Mouse (Mus musculus): Measurements from ENCODE around the gene Chst13.

Chst13 gene

DNA sequence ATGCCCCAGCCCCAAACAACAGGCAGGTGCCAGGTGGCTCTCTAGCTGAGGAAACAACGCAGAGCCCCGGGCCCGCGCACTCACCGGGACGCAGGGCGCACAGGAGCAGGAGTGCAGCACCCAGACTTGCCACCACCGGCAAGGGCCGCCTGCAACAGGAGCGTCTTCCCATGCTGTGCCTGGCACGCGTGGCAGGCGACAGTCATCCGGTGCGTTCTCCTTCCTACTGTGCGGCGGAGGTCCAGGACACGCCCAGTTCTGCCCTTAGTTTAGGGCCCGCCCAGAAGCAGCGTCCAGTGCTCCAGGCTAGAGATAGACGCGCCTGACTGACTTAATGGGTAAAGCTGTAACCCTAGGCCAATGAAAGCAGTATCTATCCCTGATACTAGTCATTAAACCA lies at the start of gene Chst13:
Gene Chst13 (minus strand): TSS at position 195 of the 400 bp plus-strand sequence.
- no peak for DNase-seq (ENCODE audit: low read depth, low spot score)

DNA sequence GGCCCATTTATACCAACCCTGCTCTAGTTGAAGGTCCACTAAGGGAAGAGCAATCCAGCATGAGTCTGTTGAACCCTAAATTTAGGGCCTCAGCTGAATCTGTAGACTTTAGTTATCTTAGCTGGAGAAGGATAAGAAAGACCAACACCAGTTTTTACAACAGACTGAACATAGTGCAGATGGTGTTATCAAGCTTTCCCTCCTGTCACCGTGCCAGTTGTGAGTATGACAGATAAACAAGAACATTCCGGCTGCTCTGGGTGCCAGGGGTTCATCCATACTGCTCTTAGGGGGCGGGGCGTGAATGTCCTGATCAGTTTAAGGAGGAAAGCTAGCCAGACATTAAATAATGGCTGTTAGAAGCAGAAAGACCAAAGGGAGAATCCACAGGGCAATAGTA lies 49.7 kb upstream of the Chst13 start:
- DNase-seq (ENCODE audit: low read depth, low spot score) = no peak

DNA sequence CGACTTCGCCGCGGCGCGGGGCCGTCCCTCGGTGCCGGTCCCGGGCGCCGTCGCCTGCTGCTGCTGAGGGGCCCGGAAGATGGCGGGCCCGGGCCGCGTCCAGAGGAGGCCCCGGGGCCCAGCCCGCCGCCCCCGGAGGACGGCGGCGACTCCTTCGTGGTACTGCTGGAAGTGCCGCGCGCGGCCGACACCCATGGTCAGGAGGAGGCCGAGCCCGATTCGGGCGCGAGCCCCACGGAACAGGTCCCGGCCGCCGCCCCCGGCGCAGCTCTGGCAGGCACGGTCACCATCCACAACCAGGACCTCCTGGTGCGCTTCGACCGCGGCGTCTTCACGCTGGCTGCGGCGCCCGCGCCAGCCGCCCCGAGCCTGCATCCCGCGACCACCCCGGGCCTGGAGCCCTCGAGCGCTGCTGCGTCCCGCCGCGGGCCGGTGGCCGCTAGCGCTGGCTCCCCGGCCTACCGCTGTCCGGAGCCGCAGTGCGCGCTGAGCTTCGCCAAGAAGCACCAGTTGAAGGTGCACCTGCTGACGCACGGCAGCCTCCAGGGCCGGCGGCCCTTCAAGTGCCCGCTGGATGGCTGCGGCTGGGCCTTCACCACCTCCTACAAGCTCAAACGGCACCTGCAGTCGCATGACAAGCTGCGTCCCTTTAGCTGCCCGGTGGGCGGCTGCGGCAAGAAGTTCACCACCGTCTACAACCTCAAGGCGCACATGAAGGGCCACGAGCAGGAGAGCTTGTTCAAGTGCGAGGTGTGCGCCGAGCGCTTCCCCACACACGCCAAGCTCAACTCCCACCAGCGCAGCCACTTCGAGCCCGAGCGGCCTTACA lies 45.0 kb upstream of the Chst13 start:
- DNase-seq (ENCODE audit: low read depth, low spot score) = no peak

DNA sequence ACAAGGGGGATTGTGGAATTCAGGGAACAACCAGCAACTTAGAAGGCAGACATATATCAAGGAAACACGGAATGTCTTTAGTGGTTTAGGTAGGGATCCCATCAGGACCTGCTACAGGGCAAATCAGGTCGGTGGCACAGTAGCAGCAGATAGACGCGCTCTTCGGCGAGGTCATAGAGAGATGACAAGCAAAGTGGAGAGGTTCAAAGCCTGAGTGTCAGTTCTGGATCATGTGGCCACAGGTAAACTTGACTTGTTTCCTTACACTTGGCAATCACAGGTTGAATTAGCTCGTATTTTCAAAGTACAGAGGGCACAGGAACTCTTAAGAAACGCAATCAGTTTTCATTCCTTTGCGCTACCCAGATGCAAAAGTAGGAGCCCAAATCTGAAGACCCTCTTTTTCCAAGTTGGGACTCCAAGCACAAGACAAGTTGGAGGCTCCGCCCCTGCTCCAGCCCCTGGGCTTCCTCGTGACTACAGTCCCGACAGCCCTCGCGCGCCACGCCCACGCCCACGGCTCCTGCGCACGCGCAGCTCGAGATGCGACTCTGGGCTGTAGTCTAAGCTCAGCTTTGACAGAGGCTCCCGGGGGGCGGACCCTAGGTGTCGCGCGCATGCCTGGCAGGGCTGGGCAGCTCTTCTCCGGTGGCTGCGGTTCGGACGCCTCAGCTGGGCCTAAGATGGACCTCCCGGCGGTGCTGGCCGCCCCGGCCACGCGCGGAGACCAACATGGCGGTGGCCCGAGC lies 44.2 kb upstream of the Chst13 start, which contains the start of gene Zxdc:
Gene Zxdc (plus strand): TSS at position 517 of the 749 bp plus-strand sequence.
- DNase-seq (ENCODE audit: low read depth, low spot score) = peak; percentile 89

GRCm38 (mm10) chr6:90363301-90363700 lies 38.3 kb upstream of the Chst13 start:
- DNase-seq (ENCODE audit: low read depth, low spot score) = no peak

DNA sequence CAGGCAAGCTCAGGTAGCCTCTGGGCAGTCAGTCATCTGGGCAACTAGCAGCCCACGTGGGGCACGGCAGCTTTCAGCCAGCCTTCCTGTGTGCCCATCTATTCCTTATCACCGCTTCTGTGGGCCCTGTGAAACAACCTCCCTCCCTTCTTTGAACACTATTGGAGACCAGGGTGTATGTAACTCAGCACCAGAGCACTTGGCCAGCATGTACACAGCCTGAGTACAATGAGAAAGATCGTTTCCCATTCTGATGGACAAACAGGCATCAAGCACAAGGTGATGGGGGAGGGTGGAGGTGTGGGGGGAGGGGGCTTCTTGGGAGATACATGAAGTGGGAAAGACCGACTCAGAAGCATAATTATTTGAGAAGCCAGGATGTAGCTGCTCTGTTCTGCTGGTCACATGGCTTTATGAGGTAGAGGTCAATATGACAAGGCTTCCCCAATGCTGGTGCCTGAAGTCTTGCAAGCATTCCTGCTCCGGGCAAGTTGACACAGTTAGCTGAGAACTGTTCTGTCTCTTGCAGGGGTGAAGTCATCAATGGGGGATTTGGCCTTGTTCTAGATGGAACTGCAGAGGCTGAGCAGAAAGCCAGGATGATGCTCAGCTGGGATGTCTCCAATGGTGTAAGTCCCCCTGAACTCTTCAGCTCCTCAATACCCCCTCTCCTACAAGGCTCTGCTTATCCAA lies 36.1 kb upstream of the Chst13 start:
- DNase-seq (ENCODE audit: low read depth, low spot score) = no peak

DNA sequence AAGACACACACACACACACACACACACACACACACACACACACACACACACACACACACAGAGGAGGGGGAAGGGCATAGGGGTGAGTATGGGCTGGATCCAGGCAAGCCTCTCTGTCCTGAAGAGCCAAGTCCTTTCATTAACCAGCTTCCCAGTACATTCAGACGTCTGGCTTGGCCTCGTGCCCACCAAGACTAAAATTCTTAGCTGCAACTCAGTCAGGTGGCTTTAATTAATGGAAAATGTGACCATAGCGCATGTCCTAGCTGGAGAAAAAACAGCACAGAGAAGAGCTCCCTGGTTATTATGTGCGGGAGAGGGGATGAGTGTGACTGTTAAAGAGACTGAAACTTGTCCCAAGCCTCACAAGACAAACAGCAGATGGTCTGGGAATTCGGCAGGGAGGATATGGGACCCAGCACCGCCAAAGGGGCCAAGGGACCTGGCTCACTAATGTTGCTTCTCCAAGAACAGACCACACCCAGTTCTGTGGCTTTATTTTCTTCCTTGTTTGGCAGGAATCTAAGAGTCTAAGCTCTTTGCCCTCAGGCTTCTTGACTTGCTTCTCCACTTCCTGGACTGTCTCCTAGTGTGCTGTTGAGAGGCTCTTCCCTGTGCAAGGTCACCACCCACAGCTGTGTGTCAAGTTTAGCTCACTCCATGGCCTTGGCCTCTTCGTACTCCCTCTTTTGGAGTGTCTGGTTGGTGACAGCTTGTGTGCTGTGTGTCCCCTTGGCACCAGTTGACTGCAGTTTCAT lies 35.2 kb upstream of the Chst13 start:
- DNase-seq (ENCODE audit: low read depth, low spot score) = no peak

DNA sequence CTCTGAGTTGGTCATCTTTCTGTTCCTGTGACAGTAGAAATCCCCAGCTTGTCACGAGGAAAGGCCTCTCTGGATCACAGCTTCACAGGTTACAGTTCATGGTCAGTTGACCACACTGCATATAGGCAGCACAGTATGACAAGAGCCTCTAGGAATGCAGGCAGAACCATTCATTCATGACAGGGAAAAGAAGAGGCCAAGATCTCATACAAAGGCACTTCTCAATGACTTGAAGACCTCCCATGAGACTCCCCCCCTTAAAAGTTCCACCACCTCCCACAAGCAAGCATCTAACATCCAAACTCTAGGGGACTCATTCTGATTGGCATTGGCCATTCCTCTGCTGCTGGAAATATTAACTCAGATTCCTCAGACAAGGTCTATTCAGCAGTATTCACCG lies 34.5 kb upstream of the Chst13 start:
- no peak for DNase-seq (ENCODE audit: low read depth, low spot score)

GRCm38 (mm10) chr6:90358142-90358541 lies 33.2 kb upstream of the Chst13 start:
- DNase-seq (ENCODE audit: low read depth, low spot score) = no peak

DNA sequence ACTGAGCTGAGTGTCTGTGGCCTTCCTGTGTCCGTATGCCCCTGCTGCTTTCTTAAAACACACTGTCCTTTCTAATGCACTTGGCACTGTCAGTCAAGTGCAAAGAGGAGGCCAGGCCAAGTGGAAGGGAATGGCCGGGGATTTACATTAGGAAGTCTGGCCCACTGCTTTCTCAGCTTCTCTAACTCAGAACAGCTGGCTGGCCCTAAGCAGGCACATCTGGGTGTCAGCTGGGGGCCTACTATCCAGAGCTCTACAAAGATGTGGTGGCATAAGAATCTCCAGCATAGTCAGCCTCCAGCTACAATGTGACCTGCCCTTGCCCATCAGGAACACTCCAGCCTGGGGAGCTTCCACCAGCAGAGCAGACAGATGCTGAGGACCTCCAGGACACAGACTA lies 25.0 kb upstream of the Chst13 start:
- no peak for DNase-seq (ENCODE audit: low read depth, low spot score)

GRCm38 (mm10) chr6:90348500-90348899 lies 23.5 kb upstream of the Chst13 start:
- DNase-seq (ENCODE audit: low read depth, low spot score) = no peak

- DNase-seq (ENCODE audit: low read depth, low spot score) = no peak
These were observed 22.2 kb upstream of the Chst13 start for GRCm38 (mm10) chr6:90347183-90347582.

DNA sequence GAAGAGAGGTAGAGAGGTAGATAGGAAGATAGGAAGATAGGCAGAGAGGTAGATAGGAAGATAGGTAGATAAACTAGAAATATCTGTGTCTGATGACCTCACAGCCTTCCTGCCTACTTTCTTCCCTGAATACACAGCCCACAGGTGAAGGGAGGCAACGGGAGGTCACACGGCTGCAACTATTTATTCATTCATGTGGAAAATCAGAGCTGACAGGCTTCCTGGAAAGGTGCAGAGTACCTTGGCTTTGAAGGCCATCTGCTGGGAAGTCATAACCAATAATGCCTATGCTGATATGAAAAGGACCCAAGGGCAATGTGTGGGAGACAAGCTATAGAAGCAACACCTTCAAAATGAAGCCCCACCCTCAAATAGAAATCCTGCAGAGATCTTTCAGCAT lies 17.4 kb upstream of the Chst13 start:
- no peak for DNase-seq (ENCODE audit: low read depth, low spot score)

DNA sequence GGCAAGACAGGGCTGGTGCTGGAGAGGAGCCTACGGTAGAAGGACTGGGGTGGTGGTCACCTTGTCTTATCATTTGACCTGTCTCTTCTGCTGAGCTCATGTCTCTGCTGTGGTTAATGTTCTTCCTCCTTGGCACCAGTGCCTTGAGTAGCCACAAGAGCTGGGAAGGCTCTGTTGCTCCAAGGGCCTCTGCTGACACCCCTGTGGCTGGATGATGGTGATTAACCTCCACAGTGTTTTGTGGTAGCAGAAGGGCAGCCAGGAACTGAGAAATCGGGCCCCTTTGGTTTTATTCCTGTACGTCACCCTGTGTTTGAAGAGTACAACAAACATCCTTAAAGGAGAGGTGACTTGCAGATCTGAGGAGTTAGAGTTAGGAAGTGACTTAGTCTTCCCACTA lies 9.3 kb upstream of the Chst13 start:
- DNase-seq (ENCODE audit: low read depth, low spot score) = no peak

DNA sequence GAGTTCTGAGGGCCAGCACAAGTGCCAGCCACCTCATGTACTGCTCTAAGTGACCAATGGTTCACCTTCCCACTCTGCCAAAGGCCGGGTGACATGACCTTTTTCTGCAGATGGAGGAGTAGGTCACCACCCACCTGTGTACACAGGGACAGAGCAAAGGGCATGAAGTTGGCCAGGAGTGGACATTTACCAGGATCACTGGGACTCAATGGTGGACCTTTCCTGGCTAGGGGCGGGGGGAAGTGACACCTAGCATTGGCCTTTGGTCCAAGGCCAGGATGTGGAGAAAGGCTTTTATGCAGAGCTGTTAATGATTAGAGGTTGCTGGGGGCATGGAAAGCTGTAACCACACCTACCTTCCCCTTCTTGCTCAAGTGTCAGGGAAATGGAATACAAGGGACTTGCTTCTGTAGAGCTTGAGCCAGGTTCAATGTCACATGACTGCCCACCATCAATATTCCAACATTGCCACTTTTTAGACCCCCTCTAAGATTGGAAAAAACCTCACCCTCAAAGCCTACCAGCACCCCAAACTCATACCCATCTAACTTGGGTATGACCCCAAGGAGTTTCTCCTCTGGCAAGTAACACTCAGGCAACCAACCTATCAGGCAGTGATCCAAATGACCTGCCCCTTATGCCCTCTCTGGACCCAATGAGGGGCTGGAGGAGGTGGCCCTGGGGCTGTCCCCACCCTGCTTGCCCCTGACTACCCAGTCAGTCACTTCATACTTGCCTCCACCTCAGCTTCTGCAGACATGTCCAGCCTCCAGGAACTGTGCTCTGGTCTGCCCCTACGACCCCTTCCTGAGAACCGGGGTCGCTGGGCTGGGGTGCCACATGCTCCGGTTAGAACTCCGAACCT lies 7.8 kb upstream of the Chst13 start, which contains the start of gene Uroc1:
Gene Uroc1 (plus strand): TSS at position 724 of the 865 bp plus-strand sequence.
- no peak for DNase-seq (ENCODE audit: low read depth, low spot score)

GRCm38 (mm10) chr6:90329953-90330352 lies 5.0 kb upstream of the Chst13 start:
- no peak for DNase-seq (ENCODE audit: low read depth, low spot score)

GRCm38 (mm10) chr6:90327670-90328069 lies 2.7 kb upstream of the Chst13 start:
- DNase-seq (ENCODE audit: low read depth, low spot score) = no peak

- no peak for DNase-seq (ENCODE audit: low read depth, low spot score)
These were observed 522 bp downstream of the Chst13 start for GRCm38 (mm10) chr6:90324463-90324862.

DNA sequence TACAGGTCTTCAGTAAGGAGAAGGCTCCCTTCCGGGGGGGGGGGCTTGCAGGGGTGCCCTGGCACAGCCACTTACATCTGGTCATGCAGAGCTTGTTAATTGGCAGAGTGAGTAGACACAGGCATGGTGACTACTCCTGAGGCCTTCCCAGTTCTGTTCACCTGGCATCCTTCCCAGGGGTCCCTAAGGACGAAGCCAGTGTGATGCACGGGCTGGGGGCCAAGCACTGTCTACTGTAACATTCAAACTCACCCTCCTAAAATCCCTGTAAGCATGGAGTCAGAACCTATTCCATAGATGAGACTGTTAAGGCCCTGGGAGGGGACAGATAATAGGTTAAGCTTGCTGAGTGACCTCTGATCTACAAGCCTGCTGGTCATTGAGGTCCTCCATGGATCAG lies 959 bp downstream of the Chst13 start:
- DNase-seq (ENCODE audit: low read depth, low spot score) = no peak

DNA sequence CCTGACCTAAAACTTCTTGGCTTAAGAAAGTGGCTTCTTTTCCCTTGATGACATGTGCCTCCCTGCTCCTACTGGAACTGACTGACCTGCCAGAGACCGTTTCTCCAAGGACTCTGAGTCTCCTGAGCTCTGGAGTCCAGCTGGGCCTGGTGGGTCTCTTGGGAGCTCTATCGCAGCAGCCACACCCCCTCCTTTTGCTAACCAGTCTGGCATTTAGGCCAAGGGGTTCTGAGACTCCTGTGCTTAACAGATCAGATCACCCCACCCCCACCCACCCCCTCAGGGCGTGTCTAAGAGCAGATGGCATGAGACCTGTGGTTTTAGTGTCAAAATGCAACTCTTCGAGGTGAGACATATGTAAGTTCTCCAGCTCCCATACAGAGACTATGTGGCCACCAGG lies 3.2 kb downstream of the Chst13 start:
- no peak for DNase-seq (ENCODE audit: low read depth, low spot score)

- no peak for DNase-seq (ENCODE audit: low read depth, low spot score)
These were observed 4.6 kb downstream of the Chst13 start for GRCm38 (mm10) chr6:90320429-90320828.
